Mouse (Mus musculus) granulocyte monocyte progenitor cell, adult 5-6 weeks (primary cell): ENCODE measurements around the gene Gm9922. TPM values are rescaled to one million over a fixed set of nuclear protein-coding genes. Genes with fewer than 3 reads are reported as not detected.

Experiments
- ATAC-seq: replicated peaks from 2 replicates; pipeline ENCODE4 v1.8.0; 2016; ENCODE audit warnings: mild to moderate bottlenecking, moderate TSS enrichment, inconsistent platforms; ENCODE audit not compliant: poor library complexity, severe bottlenecking
- total RNA-seq, 2 experiments: library from RNA; stranded (forward) in 1 of 2; stranded (reverse) in 1 of 2; fragments of 200-712, 200-1000 nt in 1 of 2; fragments of >200 nt in 1 of 2; fragmentation: Nextera tagmentation in 1 of 2; gene quantifications; 2 replicates each; pipeline ENCODE4 v1.2.3; 2014 to 2017

The Gm9922 gene
- total RNA-seq (2014; fragmentation: Nextera tagmentation) = not detected in 2 replicates
- total RNA-seq (2017) = not detected in 2 replicates

- ATAC-seq = peak; percentile 79
Measured at GRCm38 (mm10) chr14:101729237-101729971, at the start of gene Gm9922, which contains the start of gene Lmo7. TSS of gene Gm9922 (minus strand) at chr14:101729814. TSS of gene Lmo7 (plus strand) at chr14:101729957.

GRCm38 (mm10) chr14:101778426-101778825 lies 48.8 kb upstream of the Gm9922 start:
- no peak for ATAC-seq

- ATAC-seq = no peak
Measured at GRCm38 (mm10) chr14:101777129-101777493, 47.5 kb upstream of the Gm9922 start.

- ATAC-seq = no peak
Measured at GRCm38 (mm10) chr14:101776296-101777128, 46.9 kb upstream of the Gm9922 start.

- peak; percentile 68 for ATAC-seq
Measured at GRCm38 (mm10) chr14:101774631-101775030, 45.0 kb upstream of the Gm9922 start.

GRCm38 (mm10) chr14:101771756-101772155 lies 42.1 kb upstream of the Gm9922 start:
- no peak for ATAC-seq

GRCm38 (mm10) chr14:101771336-101771735 lies 41.7 kb upstream of the Gm9922 start:
- ATAC-seq = no peak

- ATAC-seq = no peak
Measured at GRCm38 (mm10) chr14:101763762-101764295, 34.2 kb upstream of the Gm9922 start.

- no peak for ATAC-seq
Measured at GRCm38 (mm10) chr14:101762267-101762666, 32.7 kb upstream of the Gm9922 start.

GRCm38 (mm10) chr14:101755425-101755824 lies 25.8 kb upstream of the Gm9922 start:
- no peak for ATAC-seq

GRCm38 (mm10) chr14:101750910-101751309 lies 21.3 kb upstream of the Gm9922 start:
- no peak for ATAC-seq

- no peak for ATAC-seq
Measured at GRCm38 (mm10) chr14:101748436-101748835, 18.8 kb upstream of the Gm9922 start.

- no peak for ATAC-seq
Measured at GRCm38 (mm10) chr14:101747811-101748210, 18.2 kb upstream of the Gm9922 start.

GRCm38 (mm10) chr14:101746635-101747034 lies 17.0 kb upstream of the Gm9922 start:
- ATAC-seq = no peak

GRCm38 (mm10) chr14:101737501-101737900 lies 7.9 kb upstream of the Gm9922 start:
- no peak for ATAC-seq

GRCm38 (mm10) chr14:101733542-101734303 lies 4.1 kb upstream of the Gm9922 start:
- no peak for ATAC-seq

GRCm38 (mm10) chr14:101729972-101730692 lies 518 bp upstream of the Gm9922 start:
- ATAC-seq = peak; percentile 26

GRCm38 (mm10) chr14:101714414-101714813 lies 15.2 kb downstream of the Gm9922 start:
- ATAC-seq = no peak

GRCm38 (mm10) chr14:101707088-101707487 lies 22.5 kb downstream of the Gm9922 start:
- ATAC-seq = no peak

- no peak for ATAC-seq
Measured at GRCm38 (mm10) chr14:101704479-101704878, 25.1 kb downstream of the Gm9922 start.
